Mouse (Mus musculus) small intestine, adult 2 months (tissue): Measurements from ENCODE around the gene Mettl1.

Experiments
- CTCF ChIP-seq: fragments of 200-500 bp; IDR thresholded peaks from 2 replicates; pipeline ENCODE4 v1.5.1; 2012; ENCODE audit warnings: low read depth, mild to moderate bottlenecking, control low read depth, inconsistent platforms, low read length, moderate library complexity, mixed read lengths; ENCODE audit not compliant: insufficient replicate concordance, insufficient read length; ENCODE audit errors: extremely low read depth
- POLR2A ChIP-seq: fragments of 200-500 bp; IDR thresholded peaks from 2 replicates; pipeline ENCODE4 v1.6.1; 2012; ENCODE audit warnings: low read depth, mild to moderate bottlenecking, control low read depth, inconsistent platforms, low read length, moderate library complexity

DNA sequence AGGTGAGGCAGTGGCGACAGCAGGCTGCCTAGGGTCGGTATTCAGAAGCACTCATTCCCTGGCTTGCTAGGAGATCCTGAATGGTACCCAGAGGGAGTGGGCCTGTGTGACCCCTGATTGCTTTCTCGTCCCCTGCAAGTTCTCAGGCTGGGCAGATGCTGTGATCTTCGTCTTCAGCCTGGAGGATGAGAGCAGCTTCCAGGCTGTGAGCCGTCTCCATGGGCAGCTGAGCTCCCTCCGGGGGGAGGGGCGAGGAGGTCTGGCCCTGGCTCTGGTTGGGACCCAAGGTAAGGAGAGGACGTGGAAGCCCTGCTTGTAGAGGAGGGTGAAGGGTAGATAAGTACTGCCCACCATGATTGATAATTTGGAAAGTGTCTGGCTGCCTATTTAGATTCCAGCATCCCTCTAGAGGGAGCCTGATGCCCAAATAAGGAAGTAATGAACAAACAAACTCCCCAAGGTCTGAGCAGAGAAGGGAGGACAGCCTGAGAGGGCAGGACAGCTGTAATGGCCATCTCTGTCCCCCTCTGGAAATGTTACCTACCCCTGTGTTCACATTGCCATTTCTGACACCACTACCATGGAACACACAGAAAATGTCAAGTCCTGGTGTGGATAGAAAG is 42.2 kb downstream of the Mettl1 start:
- TF ChIP-seq POLR2A (no peak), CTCF (no peak)
